Mouse (Mus musculus) ES-E14 (cell line): ENCODE results near the gene Hoxc5.

Experiments used
- HCFC1 ChIP-seq: IDR thresholded peaks from 2 replicates; pipeline ENCODE4 v1.6.1; 2012; ENCODE audit warnings: low read length, inconsistent platforms, borderline replicate concordance; ENCODE audit not compliant: insufficient read depth
- MAFK ChIP-seq: IDR thresholded peaks from 2 replicates; pipeline ENCODE4 v1.6.1; 2014; ENCODE audit warnings: mild to moderate bottlenecking, low read depth, low read length, inconsistent platforms; ENCODE audit not compliant: insufficient read depth
- ZC3H11A ChIP-seq: IDR thresholded peaks from 2 replicates; pipeline ENCODE4 v1.6.1; 2012; ENCODE audit warnings: low read depth, mild to moderate bottlenecking, inconsistent platforms, low read length, borderline replicate concordance
- ZNF384 ChIP-seq: IDR thresholded peaks from 2 replicates; pipeline ENCODE4 v1.6.1; 2012; ENCODE audit warnings: low read depth, low read length, inconsistent platforms

DNA sequence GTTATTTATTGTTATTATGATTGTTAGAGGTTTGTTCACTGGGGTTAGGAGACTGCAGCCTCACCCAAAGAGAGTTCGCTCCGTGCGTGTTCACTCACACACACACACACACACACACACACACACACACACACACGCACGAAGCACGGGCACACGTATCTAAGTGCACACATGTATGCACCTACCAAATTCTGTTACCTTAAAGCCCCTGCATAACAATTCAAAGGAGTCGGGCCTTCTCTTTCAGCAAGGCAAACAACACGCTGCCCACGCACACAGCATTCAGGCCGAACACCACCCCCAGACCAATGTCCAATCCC, 92.7 kb downstream of the Hoxc5 start:
- TF ChIP-seq MAFK (no peak), ZNF384 (no peak), ZC3H11A (no peak), HCFC1 (no peak)
